Mouse (Mus musculus) layer of hippocampus, postnatal 25 days (tissue): ENCODE measurements around the gene Fkbp1b. TPM values are rescaled to one million over a fixed set of nuclear protein-coding genes. Genes with fewer than 3 reads are reported as not detected.
"Not testable (repeated sequence)": the region's sequence is repeated elsewhere in the genome, so short reads cannot be mapped to it uniquely, and the experiment has no call there.

Experiments
- DNase-seq, 2 experiments: peaks; one replicate each; pipeline ENCODE4 v3.0.0; 2022; ENCODE audit warnings: mixed read lengths in 2 of 2, low spot score in 1 of 2; ENCODE audit errors: extremely low spot score in 1 of 2
- total RNA-seq, 2 experiments: library from RNA; stranded (reverse); gene quantifications; 2 replicates each; pipeline ENCODE4 v1.2.3; 2021

Fkbp1b gene
- 10 to 100 TPM; 69.9 to 71.8 TPM for total RNA-seq

GRCm38 (mm10) chr12:4841392-4841887 lies at the start of gene Fkbp1b:
Fkbp1b (minus strand) TSS chr12:4841591.
- DNase-seq, result peak; percentile 28 to 48

DNA sequence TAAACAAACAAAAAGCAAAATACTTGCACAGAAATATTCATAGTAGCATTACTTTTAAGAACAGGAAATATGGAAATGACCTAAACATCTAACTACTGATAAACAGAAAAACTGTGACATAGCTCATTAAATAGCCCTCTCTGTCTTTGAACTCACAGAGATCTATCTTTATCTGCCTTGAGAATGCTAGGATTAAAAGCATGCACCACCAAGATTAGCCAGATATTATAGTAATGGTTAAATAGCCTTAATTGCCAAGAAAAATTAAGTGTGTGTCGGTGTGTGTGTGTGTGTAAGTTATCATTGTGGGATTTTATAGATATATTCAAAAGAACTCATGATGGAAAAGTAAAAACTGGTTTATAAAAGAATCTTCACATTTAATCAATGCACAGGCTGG lies 48.5 kb upstream of the Fkbp1b start:
- DNase-seq, result no peak

DNA sequence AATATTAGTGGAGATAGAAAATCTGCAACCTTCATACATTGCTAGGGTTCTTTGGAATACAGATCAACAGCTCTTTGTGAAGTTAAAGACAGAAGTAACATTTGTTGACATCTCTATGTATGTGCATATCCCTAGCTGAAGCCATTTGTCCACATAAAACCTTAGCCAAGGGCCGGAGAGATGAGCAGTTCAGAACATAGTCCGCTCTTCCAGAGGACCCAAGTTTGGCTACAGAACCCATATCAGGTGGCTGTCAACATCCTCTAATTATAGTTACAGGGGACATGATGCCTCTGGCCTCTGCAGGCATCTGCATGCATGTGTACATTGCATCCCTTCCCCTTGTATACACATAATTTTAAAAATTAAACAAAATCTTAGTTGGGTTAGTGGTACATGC lies 47.9 kb upstream of the Fkbp1b start:
- no peak for DNase-seq

GRCm38 (mm10) chr12:4888739-4889138 lies 47.3 kb upstream of the Fkbp1b start:
- DNase-seq, result no peak

- not testable (repeated sequence) for DNase-seq
Observed at GRCm38 (mm10) chr12:4886581-4886980, 45.2 kb upstream of the Fkbp1b start.

DNA sequence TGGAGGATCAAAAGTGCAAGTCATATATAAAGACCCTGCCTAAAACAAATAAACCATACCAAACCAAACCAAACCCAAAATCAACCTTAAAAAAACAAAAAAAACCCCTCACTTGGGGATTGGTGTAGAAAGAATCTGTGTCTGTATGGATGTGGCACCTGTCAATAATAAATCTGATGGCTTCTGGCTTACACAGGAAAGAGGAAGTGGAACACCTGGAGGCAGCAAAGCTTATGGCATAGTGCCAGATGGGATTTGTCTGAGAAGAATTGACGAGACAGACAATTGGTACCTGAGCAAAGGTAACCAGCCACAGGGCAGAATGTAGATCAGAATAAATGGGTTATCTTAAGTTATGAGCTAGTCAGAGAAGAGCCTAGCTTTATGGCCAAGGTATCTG lies 43.7 kb upstream of the Fkbp1b start:
- DNase-seq, result no peak

GRCm38 (mm10) chr12:4882086-4882485 lies 40.7 kb upstream of the Fkbp1b start:
- DNase-seq, result no peak

DNA sequence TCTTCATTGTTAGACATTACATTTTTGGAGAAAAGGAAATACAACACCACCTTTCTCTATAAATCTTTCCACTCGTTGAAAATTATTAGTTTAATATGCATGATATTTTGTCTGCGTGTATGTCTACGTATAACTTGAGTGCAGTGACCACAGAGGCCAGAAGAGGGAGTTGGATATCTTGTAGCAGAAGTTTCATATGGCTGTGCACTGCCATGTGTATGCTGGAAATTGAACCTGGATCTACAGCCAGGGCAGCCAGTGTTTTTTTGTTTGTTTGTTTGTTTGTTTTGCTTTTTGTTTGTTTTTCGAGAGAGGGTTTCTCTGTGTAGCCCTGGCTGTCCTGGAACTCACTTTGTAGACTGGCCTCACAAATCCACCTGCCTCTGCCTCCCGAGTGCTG lies 37.7 kb upstream of the Fkbp1b start:
- DNase-seq, result no peak

DNA sequence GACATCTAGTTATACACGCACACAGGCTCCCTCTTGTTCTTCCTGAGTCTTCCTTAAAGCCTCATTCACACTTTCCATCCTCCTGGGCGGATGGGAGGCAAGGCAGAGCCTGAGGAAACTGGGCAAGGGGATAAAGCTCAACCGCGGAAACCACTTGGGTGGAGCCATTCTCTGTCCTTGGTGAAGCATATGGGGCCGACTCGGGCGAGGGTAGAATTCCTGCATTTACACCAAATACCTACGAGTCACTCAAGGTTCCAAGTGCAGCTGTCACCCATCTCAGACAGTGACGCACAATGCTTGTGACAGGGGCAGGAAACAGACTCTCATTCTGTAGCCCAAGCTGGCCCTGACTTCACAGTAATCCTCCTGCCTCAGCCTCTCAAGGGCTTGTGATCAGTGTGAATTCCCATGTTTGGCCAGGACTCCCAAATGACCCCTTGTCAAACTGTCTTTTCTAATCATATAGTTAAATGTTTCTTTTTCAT lies 36.9 kb upstream of the Fkbp1b start:
- DNase-seq, result no peak

- DNase-seq, result no peak
Observed at GRCm38 (mm10) chr12:4875623-4876022, 34.2 kb upstream of the Fkbp1b start.

DNA sequence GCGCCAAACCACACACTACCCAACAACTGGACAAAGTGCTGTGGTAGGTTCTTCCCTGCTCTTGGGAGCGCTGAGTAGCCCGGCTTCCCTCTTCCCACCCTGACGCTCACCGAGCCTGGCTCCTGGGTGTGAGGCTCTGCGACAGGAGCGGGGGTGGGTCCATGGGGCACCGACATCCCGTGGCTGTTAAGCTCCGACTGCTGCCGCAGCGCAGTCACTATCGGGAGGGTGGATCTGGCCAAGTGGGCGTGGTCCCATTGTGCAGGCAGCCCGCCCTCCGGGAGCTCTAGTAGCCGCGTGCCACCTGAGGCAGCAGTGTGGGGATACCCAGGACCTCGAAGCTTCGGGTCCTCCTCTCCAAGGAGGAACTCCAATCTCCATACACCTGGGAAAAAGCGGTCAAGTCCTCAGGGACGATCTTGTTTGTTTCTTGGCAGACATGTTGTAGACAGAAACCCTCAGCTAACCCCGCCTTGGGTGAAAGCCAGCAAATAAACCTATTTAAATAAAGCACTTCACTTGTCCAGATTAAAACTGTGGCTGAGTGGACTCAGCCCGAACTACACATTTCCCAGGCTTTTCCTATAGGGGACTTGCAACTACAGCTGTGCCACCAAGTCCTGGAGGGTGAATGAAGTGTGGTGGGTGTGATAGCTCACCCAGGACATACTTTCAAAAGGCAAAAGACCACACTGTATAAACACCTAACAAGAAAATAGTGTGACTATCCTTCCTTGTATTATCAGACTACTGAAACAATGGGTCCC lies 33.0 kb upstream of the Fkbp1b start, which contains the start of gene Mfsd2b:
TSS of gene Mfsd2b (minus strand) at position 199 of the 767 bp plus-strand sequence.
- DNase-seq, result peak in 1 of 2 experiments; percentile 37

DNA sequence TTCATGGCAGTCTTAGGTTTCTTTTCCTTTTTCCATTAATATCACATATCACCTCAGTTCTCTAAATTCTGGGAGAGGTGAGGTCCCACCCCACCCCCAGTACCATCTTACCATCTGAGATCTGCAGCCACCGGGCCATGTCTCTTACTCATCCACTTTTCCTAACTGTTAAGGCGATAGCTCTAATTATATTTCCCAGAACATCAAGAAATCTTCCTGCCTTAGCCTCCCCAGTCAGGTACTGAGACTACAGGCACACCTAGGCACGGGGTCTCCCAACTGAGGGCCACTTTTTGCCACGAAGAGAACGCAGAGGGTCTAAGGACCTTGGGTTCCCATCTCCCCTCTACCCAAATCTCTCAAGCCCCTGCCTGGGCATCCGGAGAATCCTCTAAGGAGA lies 32.1 kb upstream of the Fkbp1b start:
- no peak for DNase-seq

DNA sequence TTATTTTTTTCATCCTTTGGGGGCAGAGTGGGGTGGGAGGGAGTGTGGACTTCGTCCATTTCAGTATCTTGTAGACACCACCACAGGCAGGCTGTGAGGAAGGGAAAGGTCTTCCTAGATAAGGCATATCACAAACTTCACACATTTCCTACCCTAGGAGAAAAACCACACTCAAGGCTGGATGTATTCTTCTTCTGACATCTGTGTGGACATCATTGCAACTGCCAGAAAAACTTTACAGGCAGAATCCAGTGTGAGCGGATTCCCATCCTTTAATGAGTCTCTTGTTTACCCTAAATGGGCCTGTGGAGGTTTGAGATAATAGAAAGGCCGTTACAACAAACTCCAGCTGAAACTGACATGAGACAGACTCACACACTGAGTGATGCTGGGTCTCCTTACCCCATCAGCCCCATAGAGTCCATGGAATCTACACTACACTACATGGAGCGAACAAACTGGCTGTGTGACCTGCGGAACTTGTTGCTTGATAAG lies 31.6 kb upstream of the Fkbp1b start:
- no peak for DNase-seq

DNA sequence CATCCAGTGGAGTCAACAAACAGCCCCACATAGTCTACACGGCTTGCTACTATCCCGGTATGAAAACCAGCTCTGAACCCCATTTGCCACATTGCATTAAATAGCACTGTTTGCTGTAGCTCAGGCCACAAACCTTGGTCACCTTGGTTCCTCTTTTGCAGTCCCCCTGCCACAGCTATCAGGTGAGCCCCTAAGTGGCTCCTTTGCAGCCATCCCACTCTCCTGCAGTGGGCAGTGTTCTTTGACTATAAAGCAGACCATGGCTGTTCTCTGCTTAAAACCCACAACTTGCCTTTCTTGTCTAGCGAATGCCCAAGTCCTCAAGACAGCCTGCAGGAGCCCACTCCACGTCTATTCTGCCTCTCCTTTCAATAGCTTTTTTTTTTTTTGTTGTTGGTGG lies 30.9 kb upstream of the Fkbp1b start:
- DNase-seq, result no peak

- DNase-seq, result no peak
Observed at GRCm38 (mm10) chr12:4871260-4871659, 29.9 kb upstream of the Fkbp1b start.

GRCm38 (mm10) chr12:4868924-4869323 lies 27.5 kb upstream of the Fkbp1b start:
- no peak for DNase-seq

DNA sequence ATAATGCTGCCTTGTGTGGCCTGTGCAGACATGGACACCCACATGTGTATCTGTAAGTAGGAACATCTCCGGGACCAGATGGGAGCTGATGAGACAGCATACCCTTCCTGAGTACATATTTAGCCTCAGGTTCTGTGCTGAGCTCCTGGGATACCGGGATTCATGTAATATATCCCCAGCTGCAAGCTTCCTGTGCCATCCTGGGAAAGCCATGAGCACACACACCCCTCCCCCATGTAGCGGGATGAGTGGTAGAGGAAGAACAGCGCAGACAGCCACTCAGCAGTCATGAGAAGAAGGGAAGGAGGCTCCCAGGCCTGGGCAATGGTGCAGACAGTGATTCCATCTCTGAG lies 22.9 kb upstream of the Fkbp1b start:
- no peak for DNase-seq

GRCm38 (mm10) chr12:4863654-4864337 lies 22.4 kb upstream of the Fkbp1b start:
- no peak for DNase-seq

DNA sequence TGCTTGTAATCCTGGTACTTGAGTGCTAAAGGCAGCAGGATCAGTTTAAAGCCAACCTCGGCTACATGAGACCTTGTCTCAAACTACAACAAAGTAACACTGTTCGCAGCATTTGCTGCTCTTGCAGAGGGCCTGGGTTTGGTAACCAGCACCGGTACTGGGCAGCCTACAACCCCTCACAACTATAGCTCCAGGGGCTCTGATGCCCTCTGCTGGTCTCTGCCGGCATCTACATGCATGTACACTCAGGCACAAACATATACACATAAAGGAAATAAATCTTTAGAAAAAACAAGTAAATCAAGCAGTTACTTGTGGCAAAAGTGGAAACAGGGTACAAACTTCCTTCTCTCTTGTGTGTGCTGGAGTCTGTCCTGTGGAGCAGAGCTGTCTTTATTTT lies 21.3 kb upstream of the Fkbp1b start:
- DNase-seq, result no peak

DNA sequence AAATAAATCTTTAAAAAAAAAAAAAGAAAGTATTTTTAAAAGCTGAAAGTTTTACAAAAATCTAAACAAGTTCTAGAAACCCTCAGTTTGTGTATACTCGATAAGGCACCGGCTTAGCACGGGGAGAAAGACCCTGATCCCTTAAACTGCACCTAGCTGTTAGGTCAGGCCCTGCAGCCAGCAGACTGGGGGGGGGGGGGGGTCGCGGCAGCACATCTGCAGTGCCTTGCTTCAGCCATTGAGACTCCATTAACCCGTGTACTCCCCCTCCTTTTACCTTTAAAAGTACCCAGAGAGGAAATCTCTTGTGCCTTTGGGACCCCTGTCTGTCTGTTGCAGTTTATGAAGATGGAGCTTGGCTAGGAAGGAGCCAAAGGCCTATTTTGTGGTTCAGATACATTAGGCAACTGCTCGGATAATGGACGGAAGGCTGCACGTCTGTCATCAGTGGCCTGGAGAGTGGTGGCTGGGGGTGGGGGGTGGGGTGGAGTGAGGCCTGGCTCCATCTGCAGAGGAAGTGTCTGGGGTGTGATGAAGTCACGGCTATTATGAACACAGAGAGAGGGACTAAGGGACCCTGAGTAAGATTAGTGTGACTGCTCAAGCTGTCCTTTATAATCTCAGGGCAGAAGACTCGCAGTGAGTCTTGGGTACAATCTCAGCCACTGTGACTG lies 18.0 kb upstream of the Fkbp1b start:
- no peak for DNase-seq

GRCm38 (mm10) chr12:4856834-4857233 lies 15.4 kb upstream of the Fkbp1b start:
- no peak for DNase-seq
